Mouse (Mus musculus) mouse embryonic stem cell (cell line): Measurements from ENCODE around the gene Mtln.

Experiments
- in situ Hi-C, 2 experiments: fragments of 300-500 bp; cut with MboI; formaldehyde crosslinking; loops; 1 replicate in 1 of 2; 3 replicates in 1 of 2; pipeline ENCODE4 v1.14.3; 2019 to 2020; ENCODE audit warnings: low sequenced_read_pairs in 2 of 2, low pct_unique_long_range_greater_than_20kb in 1 of 2, mixed read lengths in 1 of 2; ENCODE audit not compliant: unreplicated experiment in 1 of 2

Gene Mtln

DNA sequence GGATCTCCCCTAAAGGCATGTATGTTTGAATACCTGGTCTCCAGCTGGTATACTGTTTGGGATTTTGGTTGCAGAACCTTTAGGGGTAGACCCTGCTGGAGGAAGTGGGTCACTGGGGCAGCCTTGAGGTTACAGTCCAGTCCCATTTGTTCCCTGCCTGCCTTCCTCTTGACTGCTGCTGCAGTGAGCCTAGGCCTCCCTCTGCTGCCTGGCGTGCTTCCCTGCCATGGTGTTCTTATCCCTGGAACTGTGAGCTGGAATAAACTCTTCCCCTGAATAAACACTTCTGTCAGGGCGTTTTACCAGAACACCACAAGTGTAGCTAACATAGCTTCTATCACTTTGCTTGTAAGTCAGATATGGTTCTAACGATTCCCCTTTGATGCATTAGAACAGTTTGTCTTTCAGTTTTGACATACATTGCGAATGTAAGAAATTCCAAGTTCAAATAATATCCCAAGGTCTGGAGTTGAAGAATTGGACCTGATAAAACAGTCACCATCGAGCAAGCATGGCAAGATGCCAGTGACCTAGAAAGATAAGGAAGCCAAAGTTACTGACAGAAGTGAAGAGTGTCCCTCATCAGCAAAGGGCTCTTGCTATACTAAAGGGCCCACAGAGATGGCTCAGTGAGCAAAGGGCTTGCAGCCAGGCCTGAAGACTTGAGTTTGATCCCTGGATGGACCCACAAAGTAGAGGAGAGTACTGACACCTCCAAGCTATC lies 33.0 kb downstream of the Mtln start:
- in situ Hi-C loops: no loop called here

GRCm38 (mm10) chr2:127757171-127757570 lies 35.1 kb downstream of the Mtln start:
- in situ Hi-C loops: no loop called here

GRCm38 (mm10) chr2:127754113-127754512 lies 38.2 kb downstream of the Mtln start:
- in situ Hi-C loops: no loop called here

- in situ Hi-C loops: no loop called here
These were observed 40.3 kb downstream of the Mtln start for GRCm38 (mm10) chr2:127751849-127752610.

DNA sequence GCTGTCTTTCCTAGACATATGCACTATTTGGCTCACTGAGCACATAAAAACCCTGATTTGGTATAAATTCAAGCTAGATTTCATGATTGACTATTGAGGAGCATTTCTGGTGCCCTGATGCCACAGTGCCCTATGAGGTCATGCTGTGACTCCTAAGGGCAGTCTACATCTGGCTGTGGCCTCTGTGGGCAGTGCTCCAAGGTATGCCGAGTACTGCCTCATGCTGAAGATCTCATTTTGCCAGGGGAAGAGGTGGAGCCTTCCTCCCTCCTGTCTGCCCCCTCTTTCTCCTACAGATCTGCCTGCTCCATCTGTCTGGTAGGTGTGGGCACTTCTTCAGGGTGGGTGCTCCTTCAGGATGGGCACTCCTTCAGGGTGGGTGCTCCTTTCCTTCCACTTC lies 42.9 kb downstream of the Mtln start:
- in situ Hi-C loops: no loop called here

- in situ Hi-C loops: no loop called here
These were observed 44.0 kb downstream of the Mtln start for GRCm38 (mm10) chr2:127748316-127748715.

DNA sequence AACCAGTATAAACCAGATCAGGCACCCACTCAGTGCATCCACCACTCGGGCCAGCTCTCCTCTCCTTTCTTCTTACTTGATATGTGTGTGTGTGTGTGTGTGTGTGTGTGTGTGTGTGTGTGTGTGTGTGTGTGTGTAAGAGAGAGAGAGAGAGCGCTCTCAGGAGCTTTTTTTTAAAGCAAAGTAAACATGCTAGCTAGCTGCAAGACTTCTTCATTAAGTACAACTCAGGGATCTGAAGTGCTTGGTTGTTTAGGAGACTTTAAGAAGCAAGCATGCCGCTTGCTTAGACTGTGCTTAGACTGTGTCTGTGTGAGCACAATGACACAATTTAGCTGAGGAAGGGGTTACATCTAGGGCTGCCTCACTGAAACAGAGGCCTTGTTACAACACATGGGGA lies 49.7 kb downstream of the Mtln start:
- in situ Hi-C loops: no loop called here
